Mouse (Mus musculus) midbrain, postnatal 0 days (tissue): ENCODE data around the gene Gm16434. TPM values are rescaled to one million over a fixed set of nuclear protein-coding genes. Genes with fewer than 3 reads are reported as not detected.
A peak's percentile ranks its signal among the peaks of the same experiment; 100 is the strongest.
"Not testable (repeated sequence)": the region's sequence is repeated elsewhere in the genome, so short reads cannot be mapped to it uniquely, and the experiment has no call there.

Source experiments
- ATAC-seq: fragments of 200-750 bp; cut with Nextera tagmentation; 2 replicates; pipeline ENCODE4 v1.8.0; 2017; ENCODE audit warnings: moderate number of reproducible peaks, mild to moderate bottlenecking, moderate TSS enrichment, moderate library complexity; ENCODE audit not compliant: low FRiP score
- DNase-seq: peaks from one replicate; pipeline ENCODE4 v3.0.0-alpha.2; 2015; ENCODE audit warnings: low spot score
- H3K27ac ChIP-seq: fragments of 300-500 bp; sonication (generic); 2 replicates; pipeline ENCODE4 v1.5.1; 2014; ENCODE audit warnings: low read depth, mild to moderate bottlenecking, low read length, mixed read lengths
- H3K27me3 ChIP-seq: fragments of 300-500 bp; sonication (generic); 2 replicates; pipeline ENCODE4 v1.6.1; 2014; ENCODE audit warnings: low read length, control low read depth, mixed read lengths; ENCODE audit not compliant: insufficient read depth
- H3K36me3 ChIP-seq: fragments of 300-500 bp; sonication (generic); 2 replicates; pipeline ENCODE4 v1.6.1; 2014; ENCODE audit warnings: low read length, control low read depth, mixed read lengths; ENCODE audit not compliant: insufficient read depth
- H3K4me1 ChIP-seq: fragments of 300-500 bp; sonication (generic); 2 replicates; pipeline ENCODE4 v1.6.1; 2014; ENCODE audit warnings: mild to moderate bottlenecking, control low read depth, antibody characterized with exemption, low read length, mixed read lengths; ENCODE audit not compliant: insufficient read depth
- H3K4me2 ChIP-seq: fragments of 300-500 bp; sonication (generic); 2 replicates; pipeline ENCODE4 v1.6.1; 2014; ENCODE audit warnings: low read depth, mild to moderate bottlenecking, low read length, mixed read lengths; ENCODE audit not compliant: poor library complexity, severe bottlenecking
- H3K4me3 ChIP-seq: fragments of 300-500 bp; sonication (generic); 2 replicates; pipeline ENCODE4 v1.5.1; 2014; ENCODE audit warnings: low read depth, mild to moderate bottlenecking, low read length, moderate library complexity
- H3K9ac ChIP-seq: fragments of 300-500 bp; sonication (generic); replicated peaks from 2 replicates; pipeline ENCODE4 v1.6.1; 2014; ENCODE audit warnings: mild to moderate bottlenecking, low read length, moderate library complexity, mixed read lengths; ENCODE audit not compliant: poor library complexity, severe bottlenecking
- H3K9me3 ChIP-seq: fragments of 300-500 bp; sonication (generic); 2 replicates; pipeline ENCODE4 v1.6.1; 2016; ENCODE audit warnings: low read length, control low read depth
- CTCF ChIP-seq: IDR thresholded peaks from 2 replicates; pipeline ENCODE4 v1.5.1; 2016; ENCODE audit warnings: antibody characterized with exemption, mild to moderate bottlenecking
- WGBS: fragments of 180-500 bp; shearing (Covaris S2); extraction: QIAGEN DNeasy Blood & Tissue Kit; methylation state at CpG from one replicate; pipeline ENCODE4 v1.1.7; 2014; 5-methylcytosine and 5-hydroxymethylcytosine counted together
- polyA plus RNA-seq: library from polyadenylated mRNA; unstranded; fragments of >200 nt; fragmentation: Nextera tagmentation; extraction: Ambion mirVana; gene quantifications from 2 replicates; pipeline ENCODE4 v1.2.1, GENCODE M21; 2015
- total RNA-seq: library from RNA; depleted of rRNA; stranded (reverse); fragments of >200 nt; gene quantifications from 2 replicates; pipeline ENCODE4 v1.2.3, GENCODE M21; 2014; rRNA removed

Gm16434 gene
- total RNA-seq, result not detected in 2 replicates
- polyA plus RNA-seq, result not detected in 2 replicates

DNA sequence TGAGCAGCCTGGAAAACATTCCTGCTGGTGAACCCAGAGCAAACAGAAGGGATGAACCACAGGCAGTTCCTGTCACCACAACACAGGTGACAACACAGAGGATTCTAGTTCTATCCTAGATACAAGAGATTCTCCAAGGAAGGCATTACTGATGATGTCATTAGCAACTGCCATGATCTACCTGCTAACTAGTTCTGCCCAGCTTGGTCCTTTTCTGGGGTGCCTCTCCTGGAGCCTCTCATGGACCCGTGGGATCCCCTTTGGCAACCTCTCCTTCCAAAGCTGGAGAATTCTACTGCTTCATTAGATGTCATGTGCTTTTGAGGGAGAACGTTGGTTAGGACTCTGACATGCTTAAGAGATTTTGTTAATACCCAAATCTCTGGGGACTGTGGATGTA, at the start of gene Gm16434:
Gm16434 (minus strand) TSS at position 101 of the 400 bp plus-strand sequence.
- not testable (repeated sequence) for H3K4me3 ChIP-seq, H3K36me3 ChIP-seq, H3K4me2 ChIP-seq, ATAC-seq, H3K9ac ChIP-seq, H3K27me3 ChIP-seq, DNase-seq, H3K27ac ChIP-seq, H3K9me3 ChIP-seq, H3K4me1 ChIP-seq
- no CpG with 5 or more reads among the region's 2 CpGs for WGBS

DNA sequence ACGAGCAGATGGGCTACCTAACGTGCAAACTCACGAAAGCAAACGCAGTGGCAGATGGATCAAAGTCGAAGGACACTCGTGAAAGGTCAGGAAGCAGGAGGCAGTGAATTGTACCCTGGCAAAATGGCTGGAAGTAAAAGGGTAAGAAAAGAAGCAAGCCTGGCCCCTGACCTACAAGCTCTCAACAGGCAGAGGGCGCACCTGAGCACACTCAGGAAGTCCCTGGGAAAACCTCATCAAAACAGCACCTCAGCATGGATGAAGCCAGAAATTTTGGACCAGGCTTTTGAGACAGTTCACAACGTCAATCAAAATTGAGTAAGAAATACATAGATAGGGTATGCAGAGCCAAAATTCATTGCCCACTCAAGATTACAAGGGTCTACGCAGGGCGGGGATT, 49.2 kb upstream of the Gm16434 start:
- H3K36me3 ChIP-seq, H3K9ac ChIP-seq, H3K4me2 ChIP-seq, ATAC-seq, H3K27me3 ChIP-seq, H3K4me3 ChIP-seq, H3K27ac ChIP-seq, H3K4me1 ChIP-seq, H3K9me3 ChIP-seq: not testable (repeated sequence)
- WGBS, result 2% methylated on average over 7 of the region's 10 CpGs
- DNase-seq, result peak; percentile 40
- peak; percentile 64 for TF ChIP-seq CTCF

DNA sequence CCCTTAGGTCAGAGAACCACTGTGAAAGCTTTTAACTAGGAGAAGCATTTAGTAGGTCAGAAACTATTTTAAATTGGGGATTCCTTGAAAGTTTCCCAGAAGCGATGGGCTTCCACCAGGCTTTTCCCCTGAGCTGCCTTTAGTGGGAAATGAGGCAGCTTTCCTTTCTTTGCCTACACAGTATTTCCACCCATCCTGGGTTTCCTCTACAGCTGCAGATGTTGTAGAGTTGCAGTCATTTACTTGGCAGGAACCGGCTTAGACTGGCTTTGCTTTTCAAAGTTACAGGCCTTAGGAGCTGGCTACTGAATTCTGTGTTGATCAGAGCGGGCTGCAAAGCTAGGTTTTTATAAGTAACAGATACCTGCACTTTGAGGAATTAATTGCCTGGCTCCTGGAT, 5.7 kb upstream of the Gm16434 start:
- H3K27me3 ChIP-seq, H3K4me1 ChIP-seq, H3K4me2 ChIP-seq, H3K36me3 ChIP-seq, ATAC-seq, H3K9ac ChIP-seq, H3K9me3 ChIP-seq, DNase-seq, H3K4me3 ChIP-seq, H3K27ac ChIP-seq: not testable (repeated sequence)
- 100% methylated on average over 1 of the region's 3 CpGs for WGBS

GRCm38 (mm10) chr14:7174483-7174971, 19.8 kb downstream of the Gm16434 start, which contains the start of gene Gm3512:
Gm3512 (minus strand) TSS chr14:7174533.
- not testable (repeated sequence) for DNase-seq, H3K9ac ChIP-seq, H3K4me3 ChIP-seq, ATAC-seq, H3K4me1 ChIP-seq, H3K9me3 ChIP-seq, H3K27me3 ChIP-seq, H3K27ac ChIP-seq, H3K4me2 ChIP-seq, H3K36me3 ChIP-seq
- WGBS, result no CpG with 5 or more reads among the region's 37 CpGs

Other genes starting within 250 kb of the Gm16434 start
- not detected in 2 replicates for gene Gm6356, start 220.7 kb downstream of the Gm16434 start, total RNA-seq
- gene Gm6356, start 220.7 kb downstream of the Gm16434 start, polyA plus RNA-seq, result not detected in 2 replicates
- 3.0 and 7.4 TPM in 2 replicates for gene Gm10406, start 167.1 kb downstream of the Gm16434 start, total RNA-seq
- 6.6 and 6.9 TPM in 2 replicates for gene Gm10406, start 167.1 kb downstream of the Gm16434 start, polyA plus RNA-seq
- gene Gm3685, start 149.6 kb downstream of the Gm16434 start, total RNA-seq, result not detected in 2 replicates
- gene Gm3685, start 149.6 kb downstream of the Gm16434 start, polyA plus RNA-seq, result not detected in 2 replicates
- 5.9 and 10.6 TPM in 2 replicates for gene Gm3696, start 93.9 kb downstream of the Gm16434 start, total RNA-seq
- gene Gm3696, start 93.9 kb downstream of the Gm16434 start, polyA plus RNA-seq, result 7.7 and 8.3 TPM in 2 replicates
- not detected in 2 replicates for gene Gm6676, start 69.1 kb downstream of the Gm16434 start, total RNA-seq
- gene Gm6676, start 69.1 kb downstream of the Gm16434 start, polyA plus RNA-seq, result not detected in 2 replicates
- 6.8 and 9.6 TPM in 2 replicates for gene Gm3512, start 20.0 kb downstream of the Gm16434 start, total RNA-seq
- 10.6 and 10.8 TPM in 2 replicates for gene Gm3512, start 20.0 kb downstream of the Gm16434 start, polyA plus RNA-seq
- not detected in 2 replicates for gene Gm3727, start 70.2 kb upstream of the Gm16434 start, total RNA-seq
- gene Gm3727, start 70.2 kb upstream of the Gm16434 start, polyA plus RNA-seq, result not detected in 2 replicates
- 6.8 and 10.4 TPM in 2 replicates for gene Gm3739, start 120.5 kb upstream of the Gm16434 start, total RNA-seq
- gene Gm3739, start 120.5 kb upstream of the Gm16434 start, polyA plus RNA-seq, result 9.0 and 10.4 TPM in 2 replicates
- not detected in 2 replicates for gene Gm5797, start 137.9 kb upstream of the Gm16434 start, total RNA-seq
- not detected in 2 replicates for gene Gm5797, start 137.9 kb upstream of the Gm16434 start, polyA plus RNA-seq
- gene Gm8374, start 170.6 kb upstream of the Gm16434 start, total RNA-seq, result not detected in 2 replicates
- gene Gm8374, start 170.6 kb upstream of the Gm16434 start, polyA plus RNA-seq, result not detected in 2 replicates